Mouse (Mus musculus) myocyte (in vitro differentiated cells): ENCODE data around the gene Cab39.

Experiments used
- CEBPB ChIP-seq: IDR thresholded peaks from 2 replicates; pipeline ENCODE4 v1.6.1; 2011; ENCODE audit warnings: mild to moderate bottlenecking, moderate library complexity; ENCODE audit not compliant: poor library complexity, insufficient read depth, severe bottlenecking
- E2F4 ChIP-seq: IDR thresholded peaks from one replicate; pipeline ENCODE4 v1.6.1; 2011; ENCODE audit warnings: mild to moderate bottlenecking, control low read depth, moderate library complexity; ENCODE audit not compliant: insufficient read depth
- MAX ChIP-seq: IDR thresholded peaks from one replicate; pipeline ENCODE4 v1.6.1; 2011; ENCODE audit warnings: low read depth, mild to moderate bottlenecking, control low read depth
- MYOD1 ChIP-seq, 3 experiments: IDR thresholded peaks; one replicate each; pipeline ENCODE4 v1.6.1; 2011; ENCODE audit warnings: control low read depth in 2 of 3, low read depth in 2 of 3, mild to moderate bottlenecking in 2 of 3, moderate library complexity in 1 of 3; ENCODE audit not compliant: insufficient read length in 2 of 3, control insufficient read depth in 1 of 3
- MYOG ChIP-seq, 3 experiments: IDR thresholded peaks; one replicate each; pipeline ENCODE4 v1.6.1; 2011; ENCODE audit warnings: control low read depth in 2 of 3, low read depth in 2 of 3, mild to moderate bottlenecking in 2 of 3; ENCODE audit not compliant: insufficient read length in 2 of 3, control insufficient read depth in 1 of 3, insufficient read depth in 1 of 3
- POLR2A ChIP-seq: IDR thresholded peaks from one replicate; pipeline ENCODE4 v1.6.1; 2011; ENCODE audit warnings: low read depth, mild to moderate bottlenecking, control low read depth, moderate library complexity; ENCODE audit not compliant: insufficient read length
- POLR2AphosphoS2 ChIP-seq: IDR thresholded peaks from one replicate; pipeline ENCODE4 v1.6.1; 2011; ENCODE audit warnings: low read depth, control low read depth; ENCODE audit not compliant: insufficient read length
- REST ChIP-seq: IDR thresholded peaks from one replicate; pipeline ENCODE4 v1.6.1; 2011; ENCODE audit warnings: mild to moderate bottlenecking, control low read depth, moderate library complexity; ENCODE audit not compliant: insufficient read depth, insufficient read length
- SRF ChIP-seq: IDR thresholded peaks from one replicate; pipeline ENCODE4 v1.6.1; 2011; ENCODE audit warnings: low read depth; ENCODE audit not compliant: control insufficient read depth, insufficient read length
- TCF12 ChIP-seq: IDR thresholded peaks from one replicate; pipeline ENCODE4 v1.6.1; 2011; ENCODE audit warnings: mild to moderate bottlenecking, control low read depth; ENCODE audit not compliant: poor library complexity, insufficient read depth, severe bottlenecking
- TCF3 ChIP-seq: IDR thresholded peaks from one replicate; pipeline ENCODE4 v1.6.1; 2011; ENCODE audit warnings: low read depth, control low read depth; ENCODE audit not compliant: insufficient read length
- USF1 ChIP-seq: IDR thresholded peaks from one replicate; pipeline ENCODE4 v1.6.1; 2011; ENCODE audit warnings: low read depth, mild to moderate bottlenecking, control low read depth, moderate library complexity

GRCm38 (mm10) chr1:85746511-85746910 is 46.7 kb upstream of the Cab39 start:
- no peak for TF ChIP-seq MYOD1 (IDR thresholded peaks at IDR 0.05; ENCODE audit: control insufficient read depth in 1 of 3, insufficient read length in 2 of 3, low read depth in 2 of 3)
- TF ChIP-seq POLR2A, result no peak
- no peak for TF ChIP-seq POLR2AphosphoS2
- TF ChIP-seq MYOG (IDR thresholded peaks at IDR 0.05; ENCODE audit: control insufficient read depth in 1 of 3, insufficient read depth in 1 of 3, insufficient read length in 2 of 3, low read depth in 2 of 3), result no peak
- TF ChIP-seq USF1, result no peak
- no peak for TF ChIP-seq SRF
- TF ChIP-seq E2F4, result no peak
- no peak for TF ChIP-seq MAX
- no peak for TF ChIP-seq REST
- no peak for TF ChIP-seq CEBPB
- no peak for TF ChIP-seq TCF12
- no peak for TF ChIP-seq TCF3
